Mouse (Mus musculus) thymus, adult 2 months (tissue): ENCODE results near the gene Map1b.

Source experiments
- CTCF ChIP-seq: fragments of 200-500 bp; IDR thresholded peaks from 2 replicates; pipeline ENCODE4 v1.5.1; 2012; ENCODE audit warnings: mild to moderate bottlenecking, control low read depth, low read length, moderate library complexity, borderline replicate concordance; ENCODE audit not compliant: control insufficient read depth, poor library complexity, insufficient read depth; ENCODE audit errors: extremely low read depth
- POLR2A ChIP-seq: fragments of 200-500 bp; IDR thresholded peaks from 2 replicates; pipeline ENCODE4 v1.6.1; 2012; ENCODE audit warnings: mild to moderate bottlenecking, low read length, control low read depth, moderate library complexity; ENCODE audit not compliant: control insufficient read depth, poor library complexity, insufficient read depth; ENCODE audit errors: extremely low read depth

GRCm38 (mm10) chr13:99483433-99483832 is 32.9 kb downstream of the Map1b start:
- TF ChIP-seq CTCF (no peak), POLR2A (no peak)
